Mouse (Mus musculus) 3T3-L1 (cell line): ENCODE measurements around the gene Gm13420.

Experiments used
- DNase-seq: peaks from one replicate; pipeline ENCODE4 v3.0.0-alpha.2; 2015; ENCODE audit warnings: low read depth, low spot score

Gene Gm13420

GRCm38 (mm10) chr2:29702189-29702588 is 49.3 kb downstream of the Gm13420 start:
- DNase-seq = no peak

GRCm38 (mm10) chr2:29701393-29701792 is 50.1 kb downstream of the Gm13420 start:
- no peak for DNase-seq

DNA sequence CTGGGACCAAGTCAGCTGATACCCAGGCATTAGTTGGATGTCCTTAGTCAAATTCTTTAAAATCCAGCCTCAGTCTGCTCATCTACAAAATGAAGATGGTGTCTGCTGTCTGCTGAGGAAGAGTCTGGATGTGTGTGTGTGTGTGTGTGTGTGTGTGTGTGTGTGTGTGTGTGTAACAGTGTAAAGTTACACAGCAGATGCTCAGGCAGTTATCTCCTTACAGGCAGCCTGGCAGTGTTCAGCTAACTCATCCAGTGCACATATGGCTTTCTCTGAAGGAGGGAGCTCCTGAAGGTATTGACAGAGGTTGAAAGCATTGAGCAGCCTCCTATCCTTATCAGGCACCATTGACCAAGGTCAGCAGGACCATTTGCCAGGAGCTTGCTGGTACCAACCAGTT is 50.6 kb downstream of the Gm13420 start:
- no peak for DNase-seq

DNA sequence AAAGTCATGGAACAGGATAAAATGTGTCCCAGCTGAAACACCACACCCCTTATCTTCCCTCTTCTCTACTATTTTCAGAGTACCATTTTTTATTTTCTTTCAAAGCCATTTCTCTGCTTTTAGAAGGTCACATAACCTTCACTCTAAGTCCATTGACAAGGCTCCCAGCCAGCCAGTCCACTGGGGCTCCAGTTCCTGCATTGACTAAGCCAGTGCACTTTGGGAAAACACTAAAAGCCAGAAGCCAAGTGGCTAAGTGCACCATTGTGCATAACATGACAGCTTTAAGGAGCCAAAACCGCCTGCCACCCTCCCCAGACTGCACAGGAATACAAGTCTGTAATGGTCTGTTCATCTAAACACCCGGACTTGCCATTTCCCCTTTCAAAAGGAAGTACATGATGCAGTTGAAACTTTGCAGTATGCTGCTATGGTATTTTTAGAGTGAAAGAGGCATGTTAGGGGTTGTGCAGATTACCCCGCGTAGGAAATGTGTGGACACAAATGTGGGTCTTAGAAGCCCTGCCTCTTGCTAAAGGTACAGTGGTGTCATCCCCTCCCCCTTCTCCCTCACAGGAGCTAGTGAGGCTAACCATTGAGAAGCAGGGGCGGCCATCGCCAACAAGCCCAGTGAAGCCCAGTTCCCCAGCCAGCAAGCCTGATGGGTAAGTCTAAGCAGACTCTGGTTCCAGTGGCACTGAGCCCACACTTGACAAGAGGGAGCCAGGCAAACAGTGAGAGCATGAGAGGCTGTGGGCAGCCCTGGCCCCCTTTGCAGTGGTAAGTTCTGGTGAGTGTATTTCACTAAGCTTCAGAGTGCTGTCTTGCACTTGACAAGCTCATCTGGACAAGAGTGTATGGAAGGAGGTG is 52.8 kb downstream of the Gm13420 start:
- DNase-seq = no peak

DNA sequence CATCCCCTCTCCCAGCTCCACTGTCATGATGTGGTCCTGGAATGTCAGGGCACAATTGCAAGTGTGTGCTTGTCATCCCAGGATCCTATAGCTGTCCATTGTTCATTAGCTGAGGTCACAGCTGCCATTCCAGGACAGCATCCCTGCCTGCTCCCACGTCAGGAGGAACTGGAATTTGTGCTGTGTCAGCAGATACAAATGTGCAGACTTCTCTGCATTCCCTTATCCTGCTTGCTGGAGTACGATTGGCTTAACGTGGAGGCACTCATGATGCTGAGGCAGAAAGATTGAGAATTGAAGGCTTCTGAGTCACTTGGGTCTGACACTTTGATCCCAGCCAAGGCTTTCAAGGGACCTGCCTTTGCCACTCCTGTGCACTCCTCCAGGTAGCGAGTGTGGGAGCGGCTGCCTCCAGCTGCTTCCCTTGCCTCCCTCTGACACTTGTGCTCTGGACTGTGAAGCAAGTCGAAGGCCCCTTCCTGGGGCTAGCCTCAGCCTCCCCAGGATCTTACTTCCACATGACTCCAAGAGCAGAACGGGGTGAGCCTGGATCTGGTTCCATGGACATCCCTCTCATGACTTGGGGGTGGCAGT is 55.2 kb downstream of the Gm13420 start:
- DNase-seq = no peak
